Mouse (Mus musculus): Measurements from ENCODE around the gene Cygb.
A peak's percentile ranks its signal among the peaks of the same experiment; 100 is the strongest.

DNA sequence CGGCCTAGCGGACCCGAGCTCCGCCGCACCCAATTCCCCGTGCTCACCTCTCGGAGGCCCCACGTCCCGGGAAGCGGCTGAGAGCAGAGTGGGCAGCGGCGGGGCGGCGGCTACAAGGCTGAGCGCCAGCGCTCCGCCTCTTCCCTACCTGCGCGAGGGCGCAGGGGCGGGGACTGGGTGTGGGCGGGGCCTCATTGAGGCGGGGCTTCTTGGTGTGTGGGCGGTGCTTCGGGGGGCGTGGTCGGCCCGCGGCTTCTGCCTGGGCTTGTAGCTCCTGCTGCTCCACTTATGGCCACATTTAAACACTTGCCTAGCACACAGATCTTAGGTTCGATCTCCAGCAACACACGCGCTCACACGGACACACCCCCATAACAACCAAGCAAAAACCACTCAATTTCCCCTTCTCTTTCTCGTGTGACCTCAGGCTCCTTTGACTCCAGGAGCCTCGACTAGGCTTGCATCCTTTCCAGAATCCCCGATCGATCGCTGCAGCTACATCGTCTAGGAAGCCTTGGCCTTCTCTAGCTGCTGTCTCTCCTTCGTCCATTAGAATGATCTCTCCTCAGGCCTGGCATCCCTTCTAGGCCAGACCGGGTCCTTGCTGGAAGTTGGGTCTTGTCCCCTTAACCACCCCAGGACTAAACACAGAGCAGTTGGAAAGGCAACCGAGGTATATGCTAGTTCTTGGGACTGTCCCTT, 29.8 kb downstream of the Cygb start:
- TF ChIP-seq KAT2A (IDR thresholded peaks at IDR 0.05; ENCODE audit: insufficient replicate concordance, low read length): no peak
- no peak for TF ChIP-seq CTCF (conservative IDR thresholded peaks at IDR 0.05 in 1 of 2, IDR thresholded peaks at IDR 0.05 in 1 of 2; ENCODE audit: low read depth in 2 of 2, low read length in 2 of 2)
- no peak for TF ChIP-seq EP300 (IDR thresholded peaks at IDR 0.05; ENCODE audit: low read length)
- no peak for TF ChIP-seq USF2 (conservative IDR thresholded peaks at IDR 0.05; ENCODE audit: low read depth, low read length)
- no peak; the same call in 1 of the 2 replicates for TF ChIP-seq HCFC1 (IDR thresholded peaks at IDR 0.05; ENCODE audit: low read depth, low read length)
- TF ChIP-seq MAX (IDR thresholded peaks at IDR 0.05; ENCODE audit: low read length): peak; percentile 56; the same call in 1 of the 2 replicates
- no peak; the same call in 1 of the 2 replicates for TF ChIP-seq UBTF (IDR thresholded peaks at IDR 0.05; ENCODE audit: low read depth, low read length)
- TF ChIP-seq POLR2A (IDR thresholded peaks at IDR 0.05; ENCODE audit: low read depth, low read length): peak; percentile 84
- no peak for TF ChIP-seq ZNF384 (IDR thresholded peaks at IDR 0.05; ENCODE audit: low read depth, low read length)
- no peak for TF ChIP-seq ZKSCAN1 (IDR thresholded peaks at IDR 0.05; ENCODE audit: borderline replicate concordance, low read depth, low read length)
- TF ChIP-seq POLR2AphosphoS2 (IDR thresholded peaks at IDR 0.05; ENCODE audit: low read depth, low read length): no peak; the same call in 1 of the 2 replicates
- TF ChIP-seq RAD21 (IDR thresholded peaks at IDR 0.05; ENCODE audit: low read depth, low read length): no peak
- peak; percentile 88 for TF ChIP-seq TBP (conservative IDR thresholded peaks at IDR 0.05; ENCODE audit: low read depth, low read length)
- peak; percentile 69 for TF ChIP-seq TCF12 (IDR thresholded peaks at IDR 0.05; ENCODE audit: low read depth, low read length)
